Mouse (Mus musculus) CD4-positive helper T cell, adult 2 months (primary cell): ENCODE data around the gene Arhgef17.

Source experiments
- DNase-seq: peaks from one replicate; pipeline ENCODE4 v3.0.0-alpha.2; 2012; ENCODE audit warnings: low read depth, missing footprints, low spot score

The Arhgef17 gene

DNA sequence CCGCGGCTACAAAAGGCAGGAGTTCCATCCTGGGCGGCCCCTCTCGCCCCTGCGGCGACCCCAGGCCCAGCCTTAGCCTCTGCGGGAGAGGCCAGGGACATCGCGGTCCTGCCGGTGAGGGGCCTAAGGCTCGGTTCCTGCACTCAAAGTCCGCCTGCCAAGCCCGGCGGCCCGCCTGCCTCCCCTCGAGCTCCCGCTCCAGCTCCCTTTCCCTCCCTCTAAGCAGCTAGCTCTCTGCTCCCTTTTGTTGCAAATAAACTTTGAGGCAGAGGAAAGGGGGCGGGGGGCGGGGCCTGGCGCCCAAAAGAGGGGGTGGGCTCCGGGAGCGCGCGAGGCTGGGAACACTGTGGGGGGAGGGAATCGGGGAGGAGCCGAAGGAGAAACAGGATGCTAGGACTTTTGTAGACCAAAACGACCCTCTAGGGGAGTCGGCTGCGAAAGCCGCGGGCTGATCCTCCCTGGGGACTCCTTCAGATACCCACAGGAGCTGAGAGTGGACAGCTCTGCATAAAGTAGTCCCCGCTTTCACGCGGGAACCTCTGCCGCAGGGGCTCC lies at the start of gene Arhgef17:
Arhgef17 (minus strand) TSS at position 182 of the 555 bp plus-strand sequence.
- DNase-seq, result peak; percentile 44

DNA sequence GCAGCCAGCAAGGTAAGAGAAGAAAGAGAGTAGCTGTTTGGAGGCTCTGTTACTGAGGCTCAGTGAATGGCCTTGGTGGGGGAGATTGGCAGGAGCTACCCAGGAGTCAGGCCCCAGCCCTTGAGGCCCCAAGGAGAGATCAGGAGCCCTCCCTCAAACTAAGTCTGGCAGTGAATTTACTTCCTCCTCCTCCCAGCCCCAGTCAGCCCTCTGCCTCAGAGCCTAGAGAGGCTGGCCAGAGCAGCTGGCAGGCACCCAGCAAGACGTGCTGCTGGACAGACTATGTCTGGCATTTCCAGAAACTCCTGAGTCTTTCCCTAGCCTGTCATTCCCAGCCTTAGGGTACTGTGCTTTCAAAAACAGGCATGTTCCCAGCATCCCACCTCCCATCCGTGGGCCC lies 47.3 kb upstream of the Arhgef17 start:
- no peak for DNase-seq

DNA sequence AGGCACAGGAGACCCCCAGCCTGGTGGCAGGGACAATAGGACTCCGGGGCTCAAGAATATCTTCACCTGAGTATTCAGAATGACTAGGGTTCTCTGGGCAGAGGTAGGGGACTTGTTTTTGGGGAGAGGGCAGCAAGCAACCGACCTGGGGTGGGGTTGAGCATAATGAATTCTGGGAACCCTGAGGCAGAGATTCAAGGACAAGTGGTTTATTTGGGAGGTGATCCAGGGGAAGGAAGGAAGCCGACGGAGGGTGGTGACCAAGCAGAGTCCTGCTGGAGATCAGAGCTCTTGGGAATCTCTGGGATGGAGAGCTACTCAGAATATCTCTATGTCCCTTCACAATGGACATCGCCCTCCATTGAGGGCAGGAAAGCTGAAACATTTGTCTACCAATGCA lies 46.3 kb upstream of the Arhgef17 start:
- DNase-seq, result no peak

DNA sequence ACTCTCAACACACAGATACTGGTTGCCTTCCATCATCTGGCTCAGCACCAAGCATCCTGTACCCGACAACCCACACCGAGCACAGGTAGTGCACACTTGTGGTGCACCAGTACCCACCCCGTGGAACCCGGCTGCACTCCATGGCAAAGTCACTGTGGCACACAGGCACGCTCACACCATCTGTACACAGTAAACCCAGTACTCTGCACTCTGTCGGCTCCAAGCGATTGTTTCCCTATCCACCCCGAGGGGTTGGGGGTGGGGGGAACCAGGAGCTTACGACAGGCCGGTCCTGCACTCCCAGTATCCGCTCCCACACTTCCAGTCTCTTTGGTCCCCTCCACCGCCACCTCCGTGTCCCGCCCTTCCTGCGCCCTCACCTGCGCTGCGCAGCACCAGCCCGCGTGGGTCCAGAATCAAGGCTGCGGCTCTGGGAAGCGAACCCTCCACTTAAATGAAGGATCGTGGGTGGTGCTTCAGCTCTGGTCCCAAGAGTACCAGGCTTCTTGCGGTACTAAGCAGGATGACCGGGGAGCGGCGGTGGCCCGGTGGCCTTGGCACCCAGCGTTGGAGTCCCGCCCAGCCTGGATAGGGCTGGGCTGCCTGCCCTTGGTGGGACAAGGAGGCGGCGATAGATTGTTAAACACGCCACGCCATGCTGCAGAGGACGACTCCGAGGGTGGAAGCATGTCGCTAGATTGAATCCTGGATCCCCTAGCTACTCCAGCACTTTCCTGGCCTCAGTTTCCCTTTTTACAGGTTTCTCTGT lies 42.4 kb upstream of the Arhgef17 start, which contains the start of gene P2ry6:
P2ry6 (minus strand) TSS at position 515 of the 769 bp plus-strand sequence.
- no peak for DNase-seq

DNA sequence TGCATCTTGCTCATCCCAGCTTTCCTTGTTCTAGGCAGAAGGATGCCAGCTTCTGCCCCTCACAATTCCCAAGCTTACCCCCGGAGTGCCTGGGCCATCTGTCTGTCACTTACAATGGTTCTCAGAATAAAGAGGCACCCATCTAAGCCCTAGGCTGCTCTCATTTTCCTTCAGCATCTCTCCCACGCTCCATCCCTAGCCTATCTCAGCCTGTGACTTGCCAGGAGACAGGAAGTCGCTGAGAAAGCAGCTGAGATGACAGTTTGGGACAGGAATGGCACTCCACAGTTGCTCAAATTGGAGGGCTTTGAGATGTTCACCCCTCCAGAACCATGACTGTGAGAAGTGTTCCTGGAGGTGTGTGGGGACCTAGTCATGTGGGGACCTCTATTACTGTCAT lies 41.0 kb upstream of the Arhgef17 start:
- DNase-seq, result no peak

DNA sequence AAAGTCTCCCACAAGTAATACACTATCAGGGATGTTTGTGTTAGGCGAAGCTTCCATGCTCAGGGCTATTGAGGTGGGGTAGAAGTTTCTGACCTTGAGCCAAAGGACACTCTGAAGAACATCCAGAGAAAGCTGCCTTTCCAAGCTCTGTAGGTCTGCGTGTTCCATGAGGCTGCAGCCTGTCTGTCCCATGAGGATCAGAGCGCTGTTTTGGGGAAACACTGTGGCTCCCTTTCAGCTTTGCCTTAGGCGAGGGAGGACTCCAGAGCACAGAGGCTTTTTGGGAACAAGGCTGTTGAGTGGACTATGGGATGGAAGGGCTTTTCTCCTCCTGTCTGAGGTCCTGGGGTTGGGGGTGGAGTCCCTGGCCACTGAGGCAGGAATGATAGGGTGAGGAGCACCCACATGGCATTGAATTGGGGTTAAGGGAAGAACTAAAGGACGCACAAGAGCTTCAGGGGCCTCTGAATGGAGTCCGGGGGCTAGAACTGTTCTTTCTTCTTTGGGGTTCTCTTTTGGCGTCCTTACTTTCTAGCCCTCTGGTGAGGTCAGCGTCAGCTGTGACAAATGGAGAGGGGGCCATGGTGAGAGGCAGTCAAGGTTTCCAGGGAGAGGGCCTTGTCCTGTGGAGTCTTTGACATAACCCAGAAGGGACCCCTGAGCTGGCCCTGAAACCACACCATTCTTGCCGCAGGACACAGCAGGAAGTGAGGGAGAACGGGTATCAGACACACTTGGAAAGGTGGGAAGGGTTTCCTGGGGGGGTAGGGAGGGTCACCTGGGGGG lies 37.2 kb upstream of the Arhgef17 start:
- no peak for DNase-seq

DNA sequence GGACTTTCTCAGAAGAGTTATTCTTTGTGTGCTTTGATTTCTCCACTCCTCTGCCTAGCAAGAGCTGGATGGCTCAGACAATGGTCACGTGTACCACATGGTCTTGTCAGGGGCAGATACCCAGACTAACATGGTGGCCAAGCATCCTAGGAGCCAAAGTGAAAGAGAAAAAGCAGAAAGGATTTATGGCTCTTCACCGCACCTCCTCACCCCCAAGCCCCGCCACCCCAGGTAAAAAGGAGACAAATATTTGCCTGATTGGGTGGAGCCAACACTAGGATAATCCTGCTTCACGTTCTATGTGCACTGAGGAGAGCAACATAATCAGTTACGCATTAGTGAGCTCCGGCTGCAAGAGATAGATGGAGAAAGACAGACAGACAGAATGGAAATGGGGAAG lies 36.5 kb upstream of the Arhgef17 start:
- no peak for DNase-seq

DNA sequence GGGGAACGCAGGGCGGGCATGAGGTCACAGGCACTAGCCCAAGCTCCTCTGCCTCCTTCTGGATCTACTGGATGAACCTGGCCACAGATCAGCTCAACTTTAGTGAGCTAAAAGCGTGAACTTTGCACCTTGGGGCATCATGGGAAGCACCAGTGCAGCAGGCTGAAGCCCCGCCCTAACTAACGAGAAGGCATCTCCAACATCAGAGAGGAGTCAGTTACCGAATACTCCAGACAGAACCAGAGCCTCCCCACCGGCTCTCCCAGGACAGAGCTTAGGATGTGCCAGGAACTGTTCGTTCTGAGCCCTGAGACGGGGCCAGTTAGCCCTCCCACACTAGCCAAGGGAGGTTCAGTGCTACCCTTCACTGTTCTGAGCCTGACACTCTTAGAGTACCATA lies 35.9 kb upstream of the Arhgef17 start:
- no peak for DNase-seq

DNA sequence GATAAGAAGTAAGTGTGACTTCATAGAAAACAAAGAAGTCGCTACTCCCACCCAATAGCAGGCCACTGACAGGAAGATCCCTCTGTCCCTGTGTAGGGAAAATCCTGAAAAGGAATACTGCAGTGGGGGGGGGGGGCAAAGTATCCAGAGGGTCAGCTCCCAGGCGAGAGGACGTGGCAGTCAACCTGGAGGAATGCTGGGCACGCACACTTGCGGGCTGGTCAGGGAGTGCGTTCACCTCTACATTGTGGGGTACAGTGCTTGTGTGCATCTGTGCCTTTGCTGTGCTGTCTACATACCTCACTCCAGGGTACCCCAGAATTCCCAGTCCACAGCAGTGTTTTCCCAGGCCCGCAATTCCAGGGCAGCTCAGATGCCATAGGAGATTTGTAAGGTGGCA lies 34.1 kb upstream of the Arhgef17 start:
- no peak for DNase-seq

DNA sequence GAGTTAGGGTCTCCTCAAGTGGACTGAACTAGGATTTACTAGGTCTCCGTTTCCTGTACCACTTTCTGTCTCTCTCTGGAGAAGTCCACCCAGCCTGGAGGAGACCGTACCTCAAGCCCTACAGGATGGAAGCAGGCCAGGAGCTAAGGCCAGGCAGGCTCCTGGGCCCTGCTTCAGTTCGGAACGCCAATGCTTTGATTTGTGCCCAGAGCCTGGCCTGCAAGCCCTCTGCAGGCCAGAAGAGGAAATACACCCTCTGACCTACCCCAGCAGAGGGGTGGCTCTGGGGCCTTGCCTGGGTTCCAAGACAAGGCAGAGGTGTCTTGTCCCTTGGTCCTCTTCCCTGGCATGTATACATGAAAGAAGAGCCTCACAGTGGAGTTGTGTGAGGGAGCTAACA lies 33.2 kb upstream of the Arhgef17 start:
- DNase-seq, result peak; percentile 43

DNA sequence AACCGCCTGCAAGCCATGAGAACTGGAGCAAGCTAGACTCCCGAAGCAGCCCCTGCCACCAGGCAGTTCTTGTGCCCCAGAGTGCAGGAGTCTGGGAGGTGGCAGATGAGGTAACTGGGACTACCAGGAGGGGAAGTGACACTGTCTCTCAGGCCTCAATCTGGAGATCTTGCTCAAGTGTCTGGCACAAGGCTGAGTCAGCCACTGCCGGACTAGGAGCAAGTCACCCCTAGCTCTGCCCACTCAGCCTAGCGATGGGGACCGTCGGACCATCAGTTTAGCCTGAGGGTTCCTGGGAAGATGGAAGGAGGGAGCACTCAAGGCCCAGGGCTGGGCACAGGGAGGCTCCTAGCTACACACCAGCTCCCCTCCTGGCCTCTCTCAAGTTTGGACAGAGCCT lies 32.3 kb upstream of the Arhgef17 start:
- DNase-seq, result no peak

DNA sequence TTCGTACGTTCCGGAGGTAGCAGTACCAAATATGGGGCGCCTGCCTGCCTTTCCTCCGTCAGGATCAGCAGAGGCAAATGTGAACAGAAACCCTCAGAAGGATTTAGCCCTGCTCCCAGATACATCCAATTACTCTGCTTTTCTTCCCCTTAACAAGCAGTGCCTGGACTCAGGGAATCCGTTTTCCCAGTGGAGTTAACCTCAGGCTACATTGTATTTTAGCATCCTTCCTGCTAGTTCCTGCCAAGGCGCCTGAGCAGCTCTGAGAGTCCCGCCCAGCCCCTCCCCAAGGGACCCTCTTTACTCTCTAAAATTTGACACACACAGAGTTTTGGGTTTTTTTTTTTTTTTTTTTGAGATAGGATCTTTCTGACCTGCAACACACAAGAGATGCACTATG lies 31.5 kb upstream of the Arhgef17 start:
- DNase-seq, result no peak

DNA sequence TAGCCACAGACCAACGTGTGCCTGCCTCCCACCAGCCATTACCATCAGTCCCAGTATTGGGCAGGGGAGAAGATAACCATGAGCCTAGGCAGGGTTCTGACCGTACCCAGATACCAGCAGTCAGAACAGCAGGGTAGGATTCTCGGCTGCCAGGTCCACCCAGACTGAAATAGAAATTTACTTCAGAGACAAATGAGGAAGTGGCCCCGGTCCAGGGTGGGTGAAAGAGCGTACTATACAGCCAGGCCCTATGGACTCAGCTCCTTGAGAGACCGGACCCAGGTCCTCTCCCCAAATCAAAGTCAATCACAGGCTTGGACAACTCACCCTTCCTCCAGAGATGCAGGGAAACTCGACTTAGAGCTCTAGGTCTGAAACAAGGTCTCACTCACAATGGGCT lies 29.2 kb upstream of the Arhgef17 start:
- DNase-seq, result no peak

DNA sequence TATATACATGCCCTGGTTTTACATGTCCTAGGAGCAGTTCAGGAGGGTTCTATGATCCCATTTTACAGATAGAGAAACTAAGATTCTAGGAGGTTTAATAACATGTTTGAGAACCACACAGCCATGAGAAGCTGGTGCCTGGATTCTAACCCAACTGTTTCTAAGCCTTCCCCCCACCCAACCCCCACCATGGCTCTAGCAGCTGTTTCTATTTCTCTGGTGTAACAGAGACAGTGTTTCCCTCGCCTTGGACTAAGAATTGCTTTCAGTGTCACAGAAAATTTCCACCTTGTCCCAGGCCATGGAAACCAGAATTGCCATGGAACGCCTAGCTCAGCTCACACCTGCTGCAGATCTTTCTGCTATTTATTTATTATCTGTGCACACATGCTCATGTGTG lies 28.6 kb upstream of the Arhgef17 start:
- no peak for DNase-seq

DNA sequence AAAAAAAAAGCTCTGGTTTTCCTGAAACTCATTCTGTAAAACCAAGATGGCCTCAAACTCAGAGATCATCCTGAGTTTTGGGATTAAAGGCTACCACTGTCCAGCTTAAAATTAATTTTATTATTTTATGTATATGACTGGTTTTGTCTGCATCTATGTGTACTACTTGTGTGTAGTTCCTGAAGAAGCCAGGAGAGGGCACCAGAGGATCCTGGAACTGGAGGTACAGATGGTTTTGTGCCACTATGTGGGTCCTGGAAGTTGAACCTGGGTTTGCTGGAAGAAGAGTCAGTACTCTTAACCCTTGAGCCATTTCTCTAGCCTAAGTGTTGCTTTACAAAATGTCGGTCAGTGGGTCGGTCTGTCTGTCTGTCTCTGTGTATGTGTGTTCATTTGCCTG lies 26.5 kb upstream of the Arhgef17 start:
- DNase-seq, result no peak

DNA sequence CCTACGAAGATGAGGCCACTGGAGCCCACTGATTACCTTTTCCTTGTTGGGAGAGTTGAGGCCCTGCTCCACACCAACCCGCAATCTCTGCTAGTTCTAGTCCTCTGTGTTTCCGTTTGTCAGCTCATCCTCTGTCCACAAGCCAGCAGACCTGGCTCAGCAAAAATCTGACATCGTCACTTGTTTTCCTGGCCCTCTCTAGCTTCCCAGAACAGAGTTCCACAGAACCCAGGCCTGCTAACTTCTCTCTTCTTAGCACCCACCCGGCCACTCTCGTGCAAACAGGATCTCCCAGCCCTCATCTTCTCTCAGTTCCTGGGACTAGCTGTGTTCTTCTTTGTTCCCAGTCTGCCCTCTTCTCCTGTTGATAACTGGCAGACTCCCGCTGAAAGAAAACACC lies 20.8 kb upstream of the Arhgef17 start:
- DNase-seq, result no peak

DNA sequence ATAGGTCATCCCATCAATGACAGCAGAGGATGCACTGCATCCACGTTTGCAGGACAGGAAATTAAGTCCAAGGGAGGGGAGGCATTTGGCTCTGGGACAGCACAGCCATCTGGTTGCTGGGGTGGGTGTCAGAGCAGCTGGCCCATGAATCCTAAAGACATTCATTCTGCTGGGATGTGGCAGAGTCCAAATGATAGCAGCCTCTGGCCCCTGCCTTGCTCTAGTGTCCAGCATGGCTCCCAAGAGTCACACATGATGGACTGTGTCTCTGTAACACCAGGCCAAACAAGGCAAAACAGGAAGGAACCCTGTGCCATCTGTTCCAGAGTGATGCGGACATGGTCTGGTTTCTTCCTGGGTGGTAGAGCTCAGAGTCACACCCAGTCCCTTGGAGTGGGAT lies 20.0 kb upstream of the Arhgef17 start:
- DNase-seq, result no peak

DNA sequence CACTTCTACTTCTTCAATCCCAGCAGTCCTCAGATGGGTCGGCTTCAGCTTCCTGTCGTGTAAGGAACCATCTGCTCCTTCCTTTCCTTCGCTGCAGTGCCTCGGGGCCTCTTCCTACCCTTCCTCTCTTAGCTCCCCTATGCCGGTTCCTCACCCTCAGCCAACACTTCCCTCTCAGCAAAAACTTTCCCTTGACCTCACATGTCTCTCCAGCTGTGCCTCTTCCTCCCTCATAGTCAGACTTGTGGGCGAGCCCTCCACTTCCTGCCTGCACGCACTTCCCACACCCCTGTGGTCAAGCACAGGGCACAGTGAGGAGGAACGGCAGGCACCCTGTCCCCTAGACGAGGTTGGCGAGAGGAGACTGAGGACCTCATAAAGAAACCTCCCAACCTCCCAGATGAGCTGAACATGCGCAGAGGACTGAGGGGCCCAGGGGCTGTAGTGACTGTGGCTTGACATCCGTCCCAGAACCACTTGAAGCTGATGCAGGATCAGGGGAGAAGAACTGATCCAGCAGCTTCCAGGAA lies 18.6 kb upstream of the Arhgef17 start:
- peak; percentile 15 for DNase-seq

DNA sequence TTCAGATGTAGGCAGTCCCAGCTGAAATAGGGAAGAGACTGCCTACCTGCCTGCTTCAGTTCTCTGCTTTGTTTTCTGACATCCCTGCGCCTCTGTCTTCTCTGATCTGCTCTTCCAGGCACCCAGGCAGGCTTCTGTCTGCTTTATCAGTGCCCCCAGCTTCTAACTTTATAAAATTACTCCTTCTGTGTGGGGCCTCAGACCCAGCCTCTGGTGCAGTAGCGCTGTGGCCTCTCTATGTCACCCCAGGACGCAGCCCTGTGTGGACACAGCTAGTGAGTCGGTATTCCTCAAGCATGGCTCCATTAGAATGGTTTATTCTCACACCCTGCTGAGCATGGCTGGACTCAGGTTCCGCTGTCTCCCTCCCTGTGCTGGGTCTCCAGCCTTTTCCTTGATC lies 18.1 kb upstream of the Arhgef17 start:
- no peak for DNase-seq

DNA sequence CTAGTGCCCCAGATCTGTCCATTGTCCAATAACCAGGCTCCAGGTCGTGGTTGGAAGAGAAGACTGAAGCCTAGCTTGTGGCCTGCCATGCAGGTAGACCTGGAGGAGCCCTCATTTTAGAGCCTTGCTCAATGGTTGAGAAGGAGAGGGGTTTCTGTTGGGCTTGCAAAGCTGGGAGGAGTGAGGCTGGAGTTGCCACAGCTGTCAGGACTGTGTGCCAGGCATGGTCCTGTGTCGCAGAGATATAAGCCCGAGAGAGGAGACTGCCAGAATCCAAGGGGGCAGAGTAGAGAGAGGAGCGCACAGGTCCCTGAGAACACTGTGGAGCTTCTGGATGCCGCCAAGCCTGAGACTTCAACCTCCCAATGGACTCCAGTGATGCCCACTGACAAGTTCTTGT lies 12.8 kb upstream of the Arhgef17 start:
- no peak for DNase-seq

DNA sequence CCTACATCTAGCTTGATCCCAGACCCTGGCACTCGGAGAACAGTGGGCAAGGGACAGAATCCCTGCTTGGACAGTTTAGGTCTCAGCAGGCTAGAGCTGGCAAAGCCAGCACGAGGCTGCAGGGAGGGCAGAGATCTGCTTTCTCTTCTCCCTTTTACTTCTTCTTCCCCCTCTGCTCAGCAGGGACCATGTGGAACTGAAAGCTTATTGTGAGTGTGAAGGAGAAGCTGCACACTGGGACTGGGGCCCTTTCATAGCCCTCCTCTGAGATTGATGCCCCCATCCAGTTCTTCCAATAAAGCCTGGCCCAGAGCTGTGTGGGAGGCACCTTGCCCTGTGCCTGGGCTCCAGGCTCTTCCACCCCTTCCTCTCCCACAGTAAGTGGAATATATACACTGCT lies 12.4 kb upstream of the Arhgef17 start:
- DNase-seq, result no peak

DNA sequence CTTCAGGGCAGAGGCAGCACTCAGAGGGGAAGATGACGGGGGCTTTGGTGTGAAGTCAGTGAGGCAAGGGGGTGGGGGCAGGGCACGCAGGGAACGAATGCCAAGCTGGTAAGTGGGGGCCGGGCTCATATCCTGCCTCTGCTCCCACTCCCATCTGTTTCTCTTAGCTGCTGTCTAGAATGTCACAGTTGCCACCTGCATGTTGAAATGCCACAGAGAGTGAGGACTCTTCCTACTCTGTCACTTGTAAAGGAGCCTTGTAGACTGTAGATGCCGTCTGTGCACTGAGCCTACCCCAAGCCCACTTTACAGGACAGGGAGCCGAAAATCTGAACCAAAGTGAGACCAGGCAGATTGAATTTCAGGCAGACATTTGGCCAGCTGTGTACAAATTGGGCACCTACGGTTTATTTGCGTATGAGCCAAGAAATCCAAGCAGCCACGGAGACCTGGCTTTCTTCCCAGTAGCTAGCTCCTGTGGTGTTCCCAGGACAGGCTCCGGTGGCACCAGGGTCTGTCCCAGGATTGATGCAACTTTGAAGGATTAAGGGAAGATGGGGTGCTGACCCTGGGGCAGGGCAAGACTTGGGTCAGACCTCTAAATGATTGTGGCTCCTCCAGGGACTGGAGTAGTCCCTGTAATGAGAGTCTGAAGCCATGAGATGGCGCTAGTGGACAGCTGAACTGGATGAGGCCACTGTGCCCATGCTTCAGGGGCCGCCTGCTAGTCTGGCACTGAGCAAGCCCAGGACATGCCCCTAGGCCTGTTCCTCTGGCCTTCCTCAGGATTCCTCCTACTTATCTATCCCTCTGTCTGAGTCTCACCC lies 11.1 kb upstream of the Arhgef17 start:
- peak; percentile 52 for DNase-seq
